Mouse (Mus musculus) MEL (cell line): ENCODE measurements around the gene Aldh6a1. TPM values are rescaled to one million over a fixed set of nuclear protein-coding genes. Genes with fewer than 3 reads are reported as not detected.
A peak's percentile ranks its signal among the peaks of the same experiment; 100 is the strongest.

Experiments used
- DNase-seq: peaks from one replicate; pipeline ENCODE4 v3.0.0; 2011; ENCODE audit warnings: low read depth, low spot score
- H3K27ac ChIP-seq: 2 replicates; pipeline ENCODE4 v1.5.1; 2012; ENCODE audit warnings: low read depth, mild to moderate bottlenecking, control low read depth, low read length, moderate library complexity; ENCODE audit not compliant: control insufficient read depth
- H3K27me3 ChIP-seq, 2 experiments: fragments of 150-350 bp in 1 of 2; sonication (generic) in 1 of 2; 2 replicates each; pipeline ENCODE4 v1.6.1; 2012; ENCODE audit warnings: low read length in 2 of 2, mild to moderate bottlenecking in 2 of 2, improper control_type of control experiment in 1 of 2, moderate library complexity in 1 of 2; ENCODE audit not compliant: insufficient read depth in 2 of 2, control insufficient read depth in 1 of 2
- H3K36me3 ChIP-seq, 2 experiments: 2 replicates each; pipeline ENCODE4 v1.6.1; 2012 to 2014; ENCODE audit warnings: low read length in 2 of 2, improper control_type of control experiment in 1 of 2, inconsistent platforms in 1 of 2, mild to moderate bottlenecking in 1 of 2; ENCODE audit not compliant: insufficient read depth in 2 of 2, control insufficient read depth in 1 of 2
- H3K4me1 ChIP-seq, 2 experiments: fragments of 150-350 bp in 1 of 2; sonication (generic) in 1 of 2; 2 replicates each; pipeline ENCODE4 v1.6.1; 2012; ENCODE audit warnings: low read length in 2 of 2, improper control_type of control experiment in 1 of 2, mild to moderate bottlenecking in 1 of 2; ENCODE audit not compliant: insufficient read depth in 2 of 2, control insufficient read depth in 1 of 2
- H3K4me3 ChIP-seq, 2 experiments: fragments of 150-350 bp in 1 of 2; sonication (generic) in 1 of 2; 2 replicates each; pipeline ENCODE4 v1.5.1; 2012; ENCODE audit warnings: low read depth in 2 of 2, low read length in 2 of 2, mild to moderate bottlenecking in 2 of 2, moderate library complexity in 2 of 2, control low read depth in 1 of 2, improper control_type of control experiment in 1 of 2; ENCODE audit not compliant: control insufficient read depth in 1 of 2, insufficient read depth in 1 of 2
- H3K79me2 ChIP-seq: 2 replicates; pipeline ENCODE4 v1.6.1; 2012; ENCODE audit warnings: mild to moderate bottlenecking, low read length, moderate library complexity; ENCODE audit not compliant: control insufficient read depth, poor library complexity, insufficient read depth
- H3K9ac ChIP-seq: 2 replicates; pipeline ENCODE4 v1.6.1; 2012; ENCODE audit warnings: low read depth, mild to moderate bottlenecking, control low read depth, low read length, moderate library complexity; ENCODE audit not compliant: control insufficient read depth, poor library complexity, severe bottlenecking
- H3K9me3 ChIP-seq: fragments of 150-350 bp; sonication (generic); replicated peaks from 2 replicates; pipeline ENCODE4 v1.6.1; 2012; ENCODE audit warnings: mild to moderate bottlenecking, low read length, improper control_type of control experiment, moderate library complexity; ENCODE audit not compliant: insufficient read depth
- BHLHE40 ChIP-seq: IDR thresholded peaks from 2 replicates; pipeline ENCODE4 v1.6.1; 2012; ENCODE audit warnings: low read depth, mild to moderate bottlenecking, inconsistent platforms, low read length, improper control_type of control experiment, borderline replicate concordance
- CHD2 ChIP-seq: IDR thresholded peaks from 2 replicates; pipeline ENCODE4 v1.6.1; 2011; ENCODE audit warnings: low read length, improper control_type of control experiment
- CTCF ChIP-seq, 3 experiments: IDR thresholded peaks in 2 of 3; conservative IDR thresholded peaks in 1 of 3; 2 replicates each; pipeline ENCODE4 v1.5.1; 2011 to 2012; ENCODE audit warnings: low read length in 3 of 3, low read depth in 2 of 3, mild to moderate bottlenecking in 2 of 3, improper control_type of control experiment in 1 of 3, inconsistent platforms in 1 of 3, mixed read lengths in 1 of 3, moderate library complexity in 1 of 3; ENCODE audit not compliant: control insufficient read depth in 1 of 3, insufficient read depth in 1 of 3, poor library complexity in 1 of 3, severe bottlenecking in 1 of 3
- E2F4 ChIP-seq: IDR thresholded peaks from 2 replicates; pipeline ENCODE4 v1.6.1; 2011; ENCODE audit warnings: low read depth, low read length, improper control_type of control experiment, borderline replicate concordance
- EP300 ChIP-seq, 2 experiments: IDR thresholded peaks; 2 replicates each; pipeline ENCODE4 v1.6.1; 2011; ENCODE audit warnings: improper control_type of control experiment in 2 of 2, low read length in 2 of 2, low read depth in 1 of 2, mild to moderate bottlenecking in 1 of 2
- ETS1 ChIP-seq: IDR thresholded peaks from 2 replicates; pipeline ENCODE4 v1.6.1; 2012; ENCODE audit warnings: low read depth, mild to moderate bottlenecking, inconsistent platforms, low read length, improper control_type of control experiment, moderate library complexity
- GATA1 ChIP-seq: IDR thresholded peaks from 2 replicates; pipeline ENCODE4 v1.6.1; 2011; ENCODE audit warnings: low read depth, low read length, improper control_type of control experiment
- HCFC1 ChIP-seq: IDR thresholded peaks from 2 replicates; pipeline ENCODE4 v1.6.1; 2012; ENCODE audit warnings: low read depth, mild to moderate bottlenecking, inconsistent platforms, low read length, improper control_type of control experiment, moderate library complexity
- JUND ChIP-seq: IDR thresholded peaks from 2 replicates; pipeline ENCODE4 v1.6.1; 2011; ENCODE audit warnings: low read depth, mild to moderate bottlenecking, improper control_type of control experiment, low read length
- KAT2A ChIP-seq: conservative IDR thresholded peaks from 2 replicates; pipeline ENCODE4 v1.6.1; 2012; ENCODE audit warnings: low read depth, low read length, improper control_type of control experiment, inconsistent platforms
- MAFK ChIP-seq: IDR thresholded peaks from 2 replicates; pipeline ENCODE4 v1.6.1; 2011; ENCODE audit warnings: low read depth, mild to moderate bottlenecking, low read length, improper control_type of control experiment, borderline replicate concordance
- MAX ChIP-seq: IDR thresholded peaks from 2 replicates; pipeline ENCODE4 v1.6.1; 2011; ENCODE audit warnings: low read length, improper control_type of control experiment
- MAZ ChIP-seq: IDR thresholded peaks from 2 replicates; pipeline ENCODE4 v1.6.1; 2012; ENCODE audit warnings: low read depth, mild to moderate bottlenecking, inconsistent platforms, low read length, improper control_type of control experiment
- MEF2A ChIP-seq: IDR thresholded peaks from 2 replicates; pipeline ENCODE4 v1.6.1; 2014; ENCODE audit warnings: low read depth, mild to moderate bottlenecking, inconsistent platforms, low read length, improper control_type of control experiment; ENCODE audit not compliant: poor library complexity, insufficient replicate concordance, severe bottlenecking; ENCODE audit errors: extremely low read depth
- MXI1 ChIP-seq: IDR thresholded peaks from 2 replicates; pipeline ENCODE4 v1.6.1; 2011; ENCODE audit warnings: mild to moderate bottlenecking, low read depth, low read length, improper control_type of control experiment
- MYB ChIP-seq: IDR thresholded peaks from 2 replicates; pipeline ENCODE4 v1.6.1; 2011; ENCODE audit warnings: mild to moderate bottlenecking, low read depth, low read length, improper control_type of control experiment
- MYC ChIP-seq: IDR thresholded peaks from 2 replicates; pipeline ENCODE4 v1.6.1; 2011; ENCODE audit warnings: low read depth, mild to moderate bottlenecking, low read length, improper control_type of control experiment, moderate library complexity
- NELFE ChIP-seq: IDR thresholded peaks from 2 replicates; pipeline ENCODE4 v1.6.1; 2011; ENCODE audit warnings: low read depth, low read length, improper control_type of control experiment
- NRF1 ChIP-seq: IDR thresholded peaks from 2 replicates; pipeline ENCODE4 v1.6.1; 2014; ENCODE audit warnings: low read depth, mild to moderate bottlenecking, inconsistent platforms, low read length, improper control_type of control experiment, moderate library complexity; ENCODE audit not compliant: poor library complexity, insufficient read depth, severe bottlenecking
- POLR2A ChIP-seq, 2 experiments: IDR thresholded peaks; 2 replicates each; pipeline ENCODE4 v1.6.1; 2011 to 2012; ENCODE audit warnings: low read length in 2 of 2, mild to moderate bottlenecking in 2 of 2, control low read depth in 1 of 2, improper control_type of control experiment in 1 of 2, low read depth in 1 of 2, moderate library complexity in 1 of 2; ENCODE audit not compliant: control insufficient read depth in 1 of 2, insufficient read depth in 1 of 2, poor library complexity in 1 of 2
- POLR2AphosphoS2 ChIP-seq: IDR thresholded peaks from 2 replicates; pipeline ENCODE4 v1.6.1; 2011; ENCODE audit warnings: low read length, improper control_type of control experiment
- POLR2AphosphoS5 ChIP-seq: IDR thresholded peaks from 2 replicates; pipeline ENCODE4 v1.6.1; 2012; ENCODE audit warnings: low read depth, borderline replicate concordance, mild to moderate bottlenecking, inconsistent platforms, low read length, moderate library complexity, mixed read lengths
- RAD21 ChIP-seq: IDR thresholded peaks from 2 replicates; pipeline ENCODE4 v1.6.1; 2011; ENCODE audit warnings: mild to moderate bottlenecking, low read depth, low read length, improper control_type of control experiment
- RCOR1 ChIP-seq: IDR thresholded peaks from 2 replicates; pipeline ENCODE4 v1.6.1; 2012; ENCODE audit warnings: low read depth, mild to moderate bottlenecking, inconsistent platforms, low read length, improper control_type of control experiment
- SIN3A ChIP-seq: IDR thresholded peaks from 2 replicates; pipeline ENCODE4 v1.6.1; 2012; ENCODE audit warnings: low read length, improper control_type of control experiment, inconsistent platforms
- SMC3 ChIP-seq: IDR thresholded peaks from 2 replicates; pipeline ENCODE4 v1.6.1; 2011; ENCODE audit warnings: low read depth, low read length, improper control_type of control experiment
- TAL1 ChIP-seq: IDR thresholded peaks from 2 replicates; pipeline ENCODE4 v1.6.1; 2012; ENCODE audit warnings: mild to moderate bottlenecking, inconsistent platforms, low read length, moderate library complexity, mixed read lengths
- TBP ChIP-seq: IDR thresholded peaks from 2 replicates; pipeline ENCODE4 v1.8.0; 2011; ENCODE audit warnings: low read depth, low read length, improper control_type of control experiment
- TCF12 ChIP-seq: IDR thresholded peaks from 2 replicates; pipeline ENCODE4 v1.6.1; 2014; ENCODE audit warnings: low read depth, mild to moderate bottlenecking, inconsistent platforms, low read length, improper control_type of control experiment, moderate library complexity
- USF1 ChIP-seq: IDR thresholded peaks from 2 replicates; pipeline ENCODE4 v1.6.1; 2014; ENCODE audit warnings: low read depth, mild to moderate bottlenecking, inconsistent platforms, low read length, improper control_type of control experiment, moderate library complexity
- USF2 ChIP-seq, 2 experiments: IDR thresholded peaks; 2 replicates each; pipeline ENCODE4 v1.6.1; 2011 to 2012; ENCODE audit warnings: improper control_type of control experiment in 2 of 2, low read length in 2 of 2, borderline replicate concordance in 1 of 2, inconsistent platforms in 1 of 2, low read depth in 1 of 2, mild to moderate bottlenecking in 1 of 2; ENCODE audit not compliant: insufficient read depth in 1 of 2
- ZC3H11A ChIP-seq: IDR thresholded peaks from 2 replicates; pipeline ENCODE4 v1.6.1; 2012; ENCODE audit warnings: low read depth, mild to moderate bottlenecking, inconsistent platforms, low read length, improper control_type of control experiment
- ZKSCAN1 ChIP-seq: IDR thresholded peaks from 2 replicates; pipeline ENCODE4 v1.6.1; 2012; ENCODE audit warnings: low read depth, mild to moderate bottlenecking, inconsistent platforms, low read length, improper control_type of control experiment, moderate library complexity
- ZMIZ1 ChIP-seq: IDR thresholded peaks from 2 replicates; pipeline ENCODE4 v1.6.1; 2012; ENCODE audit warnings: low read depth, mild to moderate bottlenecking, inconsistent platforms, low read length, improper control_type of control experiment, moderate library complexity
- polyA plus RNA-seq, 2 experiments: library from polyadenylated mRNA; stranded (reverse) in 1 of 2; unstranded in 1 of 2; fragments of >175 nt in 1 of 2; fragments of >200 nt in 1 of 2; gene quantifications; 2 replicates each; pipeline versions ENCODE4 v1.2.1 to v1.2.4; 2012; ENCODE audit warnings: low replicate concordance in 2 of 2, low read depth in 1 of 2; ENCODE audit not compliant: insufficient read length in 2 of 2, insufficient read depth in 1 of 2, missing spikeins in 1 of 2
- total RNA-seq: library from RNA; depleted of rRNA; stranded (reverse); fragments of 300-350 nt; gene quantifications from 2 replicates; pipeline ENCODE4 v1.2.3, GENCODE M21; 2012; rRNA removed

The Aldh6a1 gene
- total RNA-seq (1.0 and 1.4 TPM in 2 replicates), polyA plus RNA-seq (1 to 10 TPM in 1 of 2 experiments, not detected in 1; 2.9 TPM)

DNA sequence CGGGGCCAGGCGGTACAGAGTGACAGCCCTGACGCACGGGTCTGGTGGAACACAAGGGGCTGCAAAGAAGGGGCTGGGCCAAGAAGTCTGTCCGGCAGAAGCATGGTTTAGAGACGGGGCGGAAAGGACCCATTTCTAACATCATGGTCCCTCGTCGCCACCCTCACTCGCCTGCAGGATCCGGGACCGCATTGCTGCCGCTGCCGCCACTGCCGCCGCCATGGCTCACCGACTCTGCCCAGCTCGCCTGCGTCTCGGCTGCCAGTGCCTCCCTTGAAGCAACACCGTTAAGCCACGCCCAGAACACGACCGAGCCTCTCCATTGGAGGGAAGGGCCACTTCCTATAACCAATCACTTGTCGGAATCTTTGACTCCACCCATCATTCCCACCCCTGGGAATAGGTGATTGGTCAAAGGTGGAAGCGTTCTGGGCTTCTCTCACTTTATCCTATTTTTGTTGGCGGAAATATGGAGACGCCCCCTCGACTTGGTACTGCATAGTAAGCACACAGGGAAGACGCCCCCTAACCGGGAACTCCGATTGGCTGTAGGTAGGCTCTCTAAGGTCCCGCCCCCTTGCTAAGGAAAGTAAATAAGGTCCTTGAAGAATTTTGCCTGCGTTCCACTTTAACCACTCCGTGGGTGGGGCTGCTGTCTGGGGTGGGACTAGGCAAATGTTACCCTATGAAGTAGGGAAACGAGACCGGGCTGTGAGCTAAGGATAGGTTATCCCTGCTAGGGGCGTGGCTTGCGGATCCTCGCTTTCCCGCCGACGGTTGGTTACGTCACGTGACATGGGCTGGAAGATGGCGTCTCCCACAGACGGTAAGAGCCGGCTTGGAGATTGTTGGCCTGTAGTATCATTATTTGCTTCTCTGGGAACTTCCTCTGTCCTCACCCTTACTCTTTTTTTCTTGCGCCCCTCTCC lies at the start of gene Aldh6a1, which contains the start of gene Lin52:
TSS of gene Aldh6a1 (minus strand) at position 287 of the 929 bp plus-strand sequence.
TSS of gene Lin52 (plus strand) at position 705 of the 929 bp plus-strand sequence.
- Histone ChIP-seq H3K79me2 (peaks cover 13% of the 10 kb centered on the region), H3K27ac (peak within 1 kb of the TSS; percentile 78), H3K9ac (peak within 1 kb of the TSS; percentile 87), H3K36me3 (peaks cover 0 to 17% of the 10 kb centered on the region in 2 experiments; a peak in 2 of 4 replicates), H3K9me3 (no peaks in the 10 kb centered on the region), H3K27me3 (no peaks in the 10 kb centered on the region), H3K4me3 (peak within 1 kb of the TSS; percentile 85 to 89), H3K4me1 (peaks cover 3 to 12% of the 10 kb centered on the region in 2 experiments; a peak in 3 of 4 replicates)
- DNase-seq = peak; percentile 100
- TF ChIP-seq RAD21 (no peak), MYB (peak; percentile 88), MYC (no peak), MAFK (no peak), NRF1 (0 out of 2 replicates have a peak, but pooled peaks have one; percentile 12), MXI1 (peak; percentile 73), ZMIZ1 (no peak; the same call in 1 of the 2 replicates), ZC3H11A (no peak), KAT2A (no peak), HCFC1 (peak; percentile 80), RCOR1 (no peak), TBP (peak; percentile 77), MEF2A (no peak), E2F4 (peak; percentile 98), TCF12 (peak; percentile 60), BHLHE40 (peak; percentile 77; the same call in 1 of the 2 replicates), ZKSCAN1 (no peak), POLR2AphosphoS2 (0 out of 2 replicates have a peak, but pooled peaks have one; percentile 48), TAL1 (no peak), MAZ (no peak), ETS1 (no peak; the same call in 1 of the 2 replicates), MAX (peak; percentile 84), USF1 (peak; percentile 96), EP300 (IDR thresholded peaks at IDR 0.05; ENCODE audit: low read depth in 1 of 2, low read length in 2 of 2) (no peak), CTCF (IDR thresholded peaks at IDR 0.05 in 2 of 3, conservative IDR thresholded peaks at IDR 0.05 in 1 of 3; ENCODE audit: control insufficient read depth in 1 of 3, insufficient read depth in 1 of 3, low read depth in 2 of 3, low read length in 3 of 3, poor library complexity in 1 of 3, severe bottlenecking in 1 of 3) (no peak), POLR2AphosphoS5 (no peak; the same call in 1 of the 2 replicates), USF2 (IDR thresholded peaks at IDR 0.05; ENCODE audit: borderline replicate concordance in 1 of 2, insufficient read depth in 1 of 2, low read depth in 1 of 2, low read length in 2 of 2) (peak; percentile 77 to 80), NELFE (peak; percentile 60), CHD2 (peak; percentile 62), SMC3 (no peak), SIN3A (peak; percentile 74), GATA1 (no peak), JUND (no peak), POLR2A (IDR thresholded peaks at IDR 0.05; ENCODE audit: control insufficient read depth in 1 of 2, insufficient read depth in 1 of 2, low read depth in 1 of 2, low read length in 2 of 2, poor library complexity in 1 of 2) (peak; percentile 70 to 80; a peak in 3 of 4 replicates)
